Mouse (Mus musculus) ES-Bruce4 (cell line): Measurements from ENCODE around the gene Lztfl1.

ENCODE experiments used
- CTCF ChIP-seq: IDR thresholded peaks from one replicate; pipeline ENCODE4 v1.8.1; 2011; ENCODE audit warnings: low read depth, low read length
- EP300 ChIP-seq: IDR thresholded peaks from 2 replicates; pipeline ENCODE4 v1.6.1; 2011; ENCODE audit warnings: low read depth, low read length; ENCODE audit not compliant: insufficient read depth
- POLR2A ChIP-seq: IDR thresholded peaks from one replicate; pipeline ENCODE4 v1.8.1; 2011; ENCODE audit warnings: low read length; ENCODE audit not compliant: insufficient read depth

DNA sequence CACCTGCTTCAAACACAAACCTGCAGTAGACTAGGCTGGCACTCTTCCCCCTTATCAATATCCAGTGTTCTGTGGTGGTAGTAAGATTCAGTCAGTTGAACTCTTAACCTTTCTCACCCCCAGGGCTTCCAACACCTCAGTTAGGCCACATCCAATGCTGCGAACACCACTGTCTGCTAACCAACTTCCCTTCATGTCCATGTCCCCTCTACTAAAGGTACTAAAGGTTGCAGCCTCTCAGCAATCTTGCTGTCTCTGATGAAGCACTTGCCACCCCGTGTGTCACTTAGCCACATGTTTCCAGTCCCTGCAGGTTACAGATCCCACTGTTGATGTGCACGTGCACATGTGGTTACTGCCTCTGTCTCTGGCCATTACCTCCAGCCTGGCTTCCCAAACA, 46.3 kb upstream of the Lztfl1 start:
- TF ChIP-seq CTCF (no peak), POLR2A (no peak), EP300 (no peak)
